Mouse (Mus musculus): ENCODE measurements around the gene Gm20388. TPM values are rescaled to one million over a fixed set of nuclear protein-coding genes. Genes with fewer than 3 reads are reported as not detected.
A peak's percentile ranks its signal among the peaks of the same experiment; 100 is the strongest.

The Gm20388 gene
- polyA plus RNA-seq, 1 experiment = 23.9 TPM

- Histone ChIP-seq H3K4me3 (ENCODE audit: insufficient read depth, low read length) (no peak overlapping the region), H3K27ac (ENCODE audit: insufficient read depth, low read length) (no peak overlapping the region), H3K4me1 (ENCODE audit: control insufficient read depth, insufficient read depth, low read length) (peaks cover 13% of the 10 kb centered on the region)
- TF ChIP-seq POLR2A (IDR thresholded peaks at IDR 0.05; ENCODE audit: extremely low read depth, insufficient read depth, low read length) = no peak
- TF ChIP-seq CTCF (IDR thresholded peaks at IDR 0.05; ENCODE audit: extremely low read depth, insufficient read depth, low read length) = peak; percentile 61
Measured at GRCm38 (mm10) chr8:121685419-121685818, 1774.8 kb downstream of the Gm20388 start.

- peaks cover 13% of the 10 kb centered on the region for H3K4me1 ChIP-seq (ENCODE audit: control insufficient read depth, insufficient read depth, low read length)
- H3K27ac ChIP-seq (ENCODE audit: insufficient read depth, low read length) = peak overlapping the region; percentile 91
- TF ChIP-seq POLR2A (IDR thresholded peaks at IDR 0.05; ENCODE audit: extremely low read depth, insufficient read depth, low read length) = no peak
- TF ChIP-seq CTCF (IDR thresholded peaks at IDR 0.05; ENCODE audit: extremely low read depth, insufficient read depth, low read length) = no peak
- no peak overlapping the region for H3K4me3 ChIP-seq (ENCODE audit: insufficient read depth, low read length)
Measured at GRCm38 (mm10) chr8:121687455-121688161, 1777.0 kb downstream of the Gm20388 start.

GRCm38 (mm10) chr8:121688496-121688895, 1777.9 kb downstream of the Gm20388 start:
- H3K27ac ChIP-seq (ENCODE audit: insufficient read depth, low read length) = no peak overlapping the region
- TF ChIP-seq POLR2A (IDR thresholded peaks at IDR 0.05; ENCODE audit: extremely low read depth, insufficient read depth, low read length) = no peak
- no peak for TF ChIP-seq CTCF (IDR thresholded peaks at IDR 0.05; ENCODE audit: extremely low read depth, insufficient read depth, low read length)
- peaks cover 13% of the 10 kb centered on the region for H3K4me1 ChIP-seq (ENCODE audit: control insufficient read depth, insufficient read depth, low read length)
- H3K4me3 ChIP-seq (ENCODE audit: insufficient read depth, low read length) = no peak overlapping the region

GRCm38 (mm10) chr8:121694453-121694852, 1783.8 kb downstream of the Gm20388 start:
- Histone ChIP-seq H3K4me3 (ENCODE audit: insufficient read depth, low read length) (no peak overlapping the region), H3K27ac (ENCODE audit: insufficient read depth, low read length) (no peak overlapping the region), H3K4me1 (ENCODE audit: control insufficient read depth, insufficient read depth, low read length) (peaks cover 6% of the 10 kb centered on the region)
- TF ChIP-seq POLR2A (IDR thresholded peaks at IDR 0.05; ENCODE audit: extremely low read depth, insufficient read depth, low read length) (no peak), CTCF (IDR thresholded peaks at IDR 0.05; ENCODE audit: extremely low read depth, insufficient read depth, low read length) (peak; percentile 82)

GRCm38 (mm10) chr8:121695585-121696184, 1785.0 kb downstream of the Gm20388 start:
- Histone ChIP-seq H3K4me1 (ENCODE audit: control insufficient read depth, insufficient read depth, low read length) (peaks cover 6% of the 10 kb centered on the region), H3K4me3 (ENCODE audit: insufficient read depth, low read length) (no peak overlapping the region), H3K27ac (ENCODE audit: insufficient read depth, low read length) (no peak overlapping the region)
- TF ChIP-seq POLR2A (IDR thresholded peaks at IDR 0.05; ENCODE audit: extremely low read depth, insufficient read depth, low read length) = no peak
- TF ChIP-seq CTCF (IDR thresholded peaks at IDR 0.05; ENCODE audit: extremely low read depth, insufficient read depth, low read length) = no peak

GRCm38 (mm10) chr8:121697735-121698614, 1787.3 kb downstream of the Gm20388 start:
- Histone ChIP-seq H3K4me3 (ENCODE audit: insufficient read depth, low read length) (peak overlapping the region; percentile 12; the same call in 1 of the 2 replicates), H3K27ac (ENCODE audit: insufficient read depth, low read length) (no peak overlapping the region), H3K4me1 (ENCODE audit: control insufficient read depth, insufficient read depth, low read length) (peaks cover 6% of the 10 kb centered on the region)
- no peak for TF ChIP-seq CTCF (IDR thresholded peaks at IDR 0.05; ENCODE audit: extremely low read depth, insufficient read depth, low read length)
- no peak for TF ChIP-seq POLR2A (IDR thresholded peaks at IDR 0.05; ENCODE audit: extremely low read depth, insufficient read depth, low read length)

- no peak overlapping the region for H3K4me3 ChIP-seq (ENCODE audit: insufficient read depth, low read length)
- H3K4me1 ChIP-seq (ENCODE audit: control insufficient read depth, insufficient read depth, low read length) = peaks cover 6% of the 10 kb centered on the region
- no peak overlapping the region for H3K27ac ChIP-seq (ENCODE audit: insufficient read depth, low read length)
- TF ChIP-seq POLR2A (IDR thresholded peaks at IDR 0.05; ENCODE audit: extremely low read depth, insufficient read depth, low read length) (no peak), CTCF (IDR thresholded peaks at IDR 0.05; ENCODE audit: extremely low read depth, insufficient read depth, low read length) (no peak)
Measured at GRCm38 (mm10) chr8:121698615-121699101, 1788.0 kb downstream of the Gm20388 start.

GRCm38 (mm10) chr8:121699936-121700335, 1789.3 kb downstream of the Gm20388 start:
- Histone ChIP-seq H3K4me3 (ENCODE audit: insufficient read depth, low read length) (no peak overlapping the region), H3K27ac (ENCODE audit: insufficient read depth, low read length) (no peak overlapping the region), H3K4me1 (ENCODE audit: control insufficient read depth, insufficient read depth, low read length) (peaks cover 6% of the 10 kb centered on the region)
- TF ChIP-seq POLR2A (IDR thresholded peaks at IDR 0.05; ENCODE audit: extremely low read depth, insufficient read depth, low read length) (no peak), CTCF (IDR thresholded peaks at IDR 0.05; ENCODE audit: extremely low read depth, insufficient read depth, low read length) (no peak)

GRCm38 (mm10) chr8:121705174-121705573, 1794.5 kb downstream of the Gm20388 start:
- TF ChIP-seq CTCF (IDR thresholded peaks at IDR 0.05; ENCODE audit: extremely low read depth, insufficient read depth, low read length) = no peak
- no peak for TF ChIP-seq POLR2A (IDR thresholded peaks at IDR 0.05; ENCODE audit: extremely low read depth, insufficient read depth, low read length)
- no peaks in the 10 kb centered on the region for H3K4me1 ChIP-seq (ENCODE audit: control insufficient read depth, insufficient read depth, low read length)
- H3K4me3 ChIP-seq (ENCODE audit: insufficient read depth, low read length) = no peak overlapping the region
- no peak overlapping the region for H3K27ac ChIP-seq (ENCODE audit: insufficient read depth, low read length)

All from cortical plate, adult 2 months (tissue).